In the genomic region with DNA sequence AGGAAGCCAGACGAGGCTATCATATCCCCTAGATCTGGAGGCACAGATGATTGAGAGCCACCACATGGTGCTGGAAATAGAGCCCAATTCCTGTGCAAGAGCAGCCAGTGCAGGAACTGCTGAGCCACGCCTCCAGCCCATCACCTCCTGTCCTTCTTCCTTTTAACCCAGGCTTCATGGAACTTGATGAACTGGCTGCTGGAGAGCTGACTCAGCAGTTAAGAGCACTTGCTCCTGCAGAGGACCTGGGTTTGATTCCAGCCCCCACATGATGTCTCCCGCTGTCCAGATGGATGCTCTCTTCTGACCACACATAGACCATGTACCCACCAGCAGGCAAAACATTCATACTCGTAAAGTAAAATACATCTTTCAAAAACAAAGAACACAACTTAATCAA, we compare ENCODE assay signal across 27 mouse cellular contexts. TPM values are rescaled to one million over a fixed set of nuclear protein-coding genes. Genes with fewer than 3 reads are reported as not detected.
"Had no signal": no experiment of that assay in that cellular context is flagged by ENCODE, and none has a peak within 500 bp of the region (broad histone marks: within the 10 kb centered on the region; RNA-seq: fewer than 3 reads in every experiment).

No protein-coding gene starts in this region.

- H3K36me3 ChIP-seq: heart, embryonic 12.5 days; hindbrain, embryonic 10.5 days; hindbrain, embryonic 12.5 days; intestine, embryonic 15.5 days; limb, embryonic 10.5 days; limb, embryonic 12.5 days; liver, embryonic 13.5 days had no signal

- H3K9me3 ChIP-seq: hindbrain, embryonic 10.5 days; hindbrain, embryonic 12.5 days; intestine, embryonic 15.5 days; limb, embryonic 10.5 days; limb, embryonic 12.5 days; liver, embryonic 13.5 days had no signal

- H3K27me3 ChIP-seq: heart, embryonic 12.5 days; hindbrain, embryonic 12.5 days; intestine, embryonic 15.5 days; limb, embryonic 12.5 days; liver, embryonic 13.5 days had no signal

- H3K4me2 ChIP-seq: heart, embryonic 12.5 days; hindbrain, embryonic 12.5 days; hindbrain, embryonic 14.5 days; intestine, embryonic 15.5 days; limb, embryonic 12.5 days; liver, embryonic 11.5 days; liver, embryonic 13.5 days had no signal

- DNase-seq: gastrocnemius, adult 2 months; gastrocnemius, postnatal 10 days; gastrocnemius, postnatal 25 days; heart, adult 2 months; heart, postnatal 10 days; heart, postnatal 4 days; kidney, adult 18-20 months; kidney, adult 8-10 months; kidney, postnatal 10 days; kidney, postnatal 25 days; kidney, postnatal 4 days; liver; liver, embryonic 13.5 days had no signal

- H3K4me1 ChIP-seq: heart, embryonic 12.5 days; hindbrain, embryonic 10.5 days; hindbrain, embryonic 12.5 days; intestine, embryonic 15.5 days; limb, embryonic 10.5 days; limb, embryonic 12.5 days had no signal

- H3K9ac ChIP-seq: heart, embryonic 12.5 days; hindbrain, embryonic 12.5 days; hindbrain, embryonic 14.5 days; intestine, embryonic 15.5 days; limb, embryonic 12.5 days; liver, embryonic 13.5 days had no signal

- H3K4me3 ChIP-seq: gastrocnemius, adult 2 months; heart, adult 2 months; heart, embryonic 12.5 days; hindbrain, embryonic 10.5 days; hindbrain, embryonic 12.5 days; intestine, embryonic 15.5 days; layer of hippocampus, adult 2 months; left cerebral cortex, adult 2 months; limb, embryonic 10.5 days; limb, embryonic 12.5 days; liver, embryonic 13.5 days had no signal

- ATAC-seq: hindbrain, embryonic 16.5 days; inflammation-experienced regulatory T-cells, adult 6 months; intestine, embryonic 15.5 days; intestine, postnatal 0 days had no signal

- H3K27ac ChIP-seq: gastrocnemius, adult 2 months; heart, adult 2 months; hindbrain, embryonic 10.5 days; hindbrain, embryonic 12.5 days; hindbrain, embryonic 14.5 days; intestine, embryonic 15.5 days; layer of hippocampus, adult 2 months; left cerebral cortex, adult 2 months; limb, embryonic 10.5 days; limb, embryonic 12.5 days; liver, embryonic 13.5 days had no signal

RNA-seq across cellular contexts. Expression of gene Kif27, which starts 9.9 kb away (rescaled TPM):
- total RNA-seq: granulocyte monocyte progenitor cell, adult 5-6 weeks had no signal
- polyA plus RNA-seq: inflammation-experienced regulatory T-cells, adult 6 months had no signal
